Mouse (Mus musculus) liver, embryonic 11.5 days (tissue): ENCODE data around the gene Crtam. TPM values are rescaled to one million over a fixed set of nuclear protein-coding genes. Genes with fewer than 3 reads are reported as not detected.

Source experiments
- ATAC-seq: fragments of 200-750 bp; cut with Nextera tagmentation; replicated peaks from 2 replicates; pipeline ENCODE4 v1.8.0; 2017; ENCODE audit warnings: moderate number of reproducible peaks, mild to moderate bottlenecking, moderate TSS enrichment, moderate library complexity; ENCODE audit not compliant: low FRiP score
- DNase-seq: peaks from one replicate; pipeline ENCODE4 v3.0.0-alpha.2; 2017; ENCODE audit warnings: low spot score
- H3K27ac ChIP-seq: fragments of 300-500 bp; sonication (generic); 2 replicates; pipeline ENCODE4 v1.5.1; 2014; ENCODE audit warnings: mild to moderate bottlenecking, low read depth, low read length, control low read depth
- H3K27me3 ChIP-seq: fragments of 300-500 bp; sonication (generic); replicated peaks from 2 replicates; pipeline ENCODE4 v1.6.1; 2014; ENCODE audit warnings: low read length, mixed read lengths; ENCODE audit not compliant: control insufficient read depth, insufficient read depth
- H3K36me3 ChIP-seq: fragments of 300-500 bp; sonication (generic); 2 replicates; pipeline ENCODE4 v1.6.1; 2014; ENCODE audit warnings: mild to moderate bottlenecking, low read length, moderate library complexity, mixed read lengths; ENCODE audit not compliant: control insufficient read depth, insufficient read depth
- H3K4me1 ChIP-seq: fragments of 300-500 bp; sonication (generic); replicated peaks from 2 replicates; pipeline ENCODE4 v1.6.1; 2014; ENCODE audit warnings: low read length, mixed read lengths; ENCODE audit not compliant: control insufficient read depth, insufficient read depth
- H3K4me2 ChIP-seq: fragments of 300-500 bp; sonication (generic); 2 replicates; pipeline ENCODE4 v1.6.1; 2014; ENCODE audit warnings: mild to moderate bottlenecking, control low read depth, moderate library complexity
- H3K4me3 ChIP-seq: fragments of 300-500 bp; sonication (generic); 2 replicates; pipeline ENCODE4 v1.5.1; 2014; ENCODE audit warnings: low read depth, low read length, control low read depth
- H3K9ac ChIP-seq: fragments of 300-500 bp; sonication (generic); 2 replicates; pipeline ENCODE4 v1.6.1; 2014; ENCODE audit warnings: low read depth, low read length, control low read depth
- H3K9me3 ChIP-seq: fragments of 300-500 bp; sonication (generic); 2 replicates; pipeline ENCODE4 v1.6.1; 2016; ENCODE audit warnings: low read length, inconsistent platforms, mixed read lengths; ENCODE audit not compliant: control insufficient read depth
- WGBS: fragments of 180-500 bp; shearing (Covaris S2); extraction: QIAGEN DNeasy Blood & Tissue Kit; methylation state at CpG from one replicate; pipeline ENCODE4 v1.1.7; 2014; 5-methylcytosine and 5-hydroxymethylcytosine counted together
- polyA plus RNA-seq: library from polyadenylated mRNA; unstranded; fragments of >200 nt; fragmentation: Nextera tagmentation; extraction: Ambion mirVana; gene quantifications from 2 replicates; pipeline ENCODE4 v1.2.1, GENCODE M21; 2014

Gene Crtam
- polyA plus RNA-seq, 1 experiment from 2014 or later: 0.11 TPM

- no peak overlapping the region for H3K4me3 ChIP-seq
- H3K4me1 ChIP-seq: no peaks in the 10 kb centered on the region
- no peaks in the 10 kb centered on the region for H3K27me3 ChIP-seq
- DNase-seq (no peak), ATAC-seq (no peak)
- 64% methylated on average over 18 of the region's 18 CpGs for WGBS
- no peaks in the 10 kb centered on the region for H3K36me3 ChIP-seq
- H3K27ac ChIP-seq: no peak overlapping the region
- H3K9ac ChIP-seq: no peak overlapping the region
- no peaks in the 10 kb centered on the region for H3K9me3 ChIP-seq
- no peak overlapping the region for H3K4me2 ChIP-seq
Measured at GRCm38 (mm10) chr9:40949039-40949615, 55.3 kb downstream of the Crtam start.

DNA sequence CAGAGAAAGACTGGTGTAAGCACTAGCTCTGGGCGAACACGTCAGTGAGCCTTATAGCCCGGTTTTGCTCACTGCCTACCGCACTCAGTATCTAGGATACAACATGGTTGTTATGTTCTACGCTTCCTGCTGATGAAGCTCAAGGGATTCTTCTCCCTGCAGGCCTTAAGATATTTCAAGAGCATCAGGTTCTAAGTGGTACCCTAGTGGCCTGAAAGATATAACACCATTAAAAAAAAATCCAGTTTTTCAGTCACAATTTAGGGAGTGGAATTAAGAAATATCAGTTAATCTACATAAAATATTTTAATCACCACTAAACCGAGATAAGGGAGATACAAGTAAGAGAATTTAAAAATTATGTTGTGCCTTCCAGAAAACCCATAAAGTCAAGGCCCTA lies 56.0 kb downstream of the Crtam start:
- Histone ChIP-seq H3K4me2 (no peak overlapping the region), H3K9ac (no peak overlapping the region), H3K9me3 (no peaks in the 10 kb centered on the region), H3K4me1 (no peaks in the 10 kb centered on the region), H3K27me3 (no peaks in the 10 kb centered on the region), H3K36me3 (no peaks in the 10 kb centered on the region), H3K4me3 (no peak overlapping the region), H3K27ac (no peak overlapping the region)
- no peak for ATAC-seq
- DNase-seq: no peak
- 92% methylated on average over 6 of the region's 6 CpGs for WGBS

DNA sequence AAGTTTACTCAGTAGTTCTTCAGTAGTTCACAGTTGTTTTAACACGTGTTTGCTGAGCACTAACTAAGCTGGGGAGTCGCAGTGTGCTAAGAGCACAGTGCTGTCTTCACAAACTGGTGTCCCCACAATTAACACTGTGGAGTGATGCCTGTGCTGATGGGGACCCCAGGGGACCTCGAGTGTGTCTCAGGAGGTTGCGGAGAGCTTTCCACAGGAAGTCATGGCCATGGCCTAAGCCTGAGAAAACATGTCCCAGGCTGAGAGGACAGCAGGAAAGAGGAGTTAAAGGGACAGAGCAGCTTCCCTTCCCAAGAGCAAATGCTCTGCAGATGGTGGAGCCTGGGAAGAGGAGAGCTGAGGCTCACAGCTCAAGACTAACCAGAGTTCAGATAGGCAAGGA lies 57.3 kb downstream of the Crtam start:
- Histone ChIP-seq H3K9ac (no peak overlapping the region), H3K36me3 (no peaks in the 10 kb centered on the region), H3K27ac (no peak overlapping the region), H3K4me3 (no peak overlapping the region), H3K4me1 (no peaks in the 10 kb centered on the region), H3K4me2 (no peak overlapping the region), H3K27me3 (no peaks in the 10 kb centered on the region), H3K9me3 (no peaks in the 10 kb centered on the region)
- DNase-seq: no peak
- ATAC-seq: no peak
- WGBS: 47% methylated on average over 4 of the region's 4 CpGs

DNA sequence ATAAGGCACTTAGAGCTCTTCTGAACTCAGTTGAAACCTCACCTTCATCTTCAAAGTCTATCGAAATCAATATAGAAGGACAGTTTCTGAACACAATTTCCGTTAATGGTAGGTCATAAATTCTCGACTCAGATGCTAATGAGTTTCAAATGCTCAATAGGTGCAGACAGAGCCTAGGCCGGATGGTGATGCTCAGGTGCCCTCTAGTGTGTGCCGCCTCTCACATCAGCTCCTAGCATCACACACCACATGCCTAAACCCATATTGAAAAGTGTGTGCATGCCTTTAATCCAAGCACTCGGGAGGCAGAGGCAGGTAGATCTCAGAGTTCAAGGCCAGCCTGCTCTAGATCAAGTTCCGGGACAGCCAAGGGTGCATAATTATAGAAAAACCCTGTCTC lies 67.0 kb downstream of the Crtam start:
- Histone ChIP-seq H3K4me2 (no peak overlapping the region), H3K9me3 (no peaks in the 10 kb centered on the region), H3K4me1 (no peaks in the 10 kb centered on the region), H3K27me3 (no peaks in the 10 kb centered on the region), H3K9ac (no peak overlapping the region), H3K27ac (no peak overlapping the region), H3K4me3 (no peak overlapping the region), H3K36me3 (no peaks in the 10 kb centered on the region)
- no peak for DNase-seq
- no peak for ATAC-seq
- WGBS: 66% methylated on average over 7 of the region's 7 CpGs

- Histone ChIP-seq H3K27ac (no peak overlapping the region), H3K4me3 (no peak overlapping the region), H3K9me3 (no peaks in the 10 kb centered on the region), H3K36me3 (no peaks in the 10 kb centered on the region), H3K27me3 (no peaks in the 10 kb centered on the region), H3K4me2 (no peak overlapping the region), H3K9ac (no peak overlapping the region), H3K4me1 (no peaks in the 10 kb centered on the region)
- WGBS: 69% methylated on average over 3 of the region's 3 CpGs
- ATAC-seq (no peak), DNase-seq (no peak)
Measured at GRCm38 (mm10) chr9:40933323-40933722, 71.1 kb downstream of the Crtam start.

GRCm38 (mm10) chr9:40927351-40927980 lies 77.0 kb downstream of the Crtam start:
- no peak for DNase-seq

More at GRCm38 (mm10) chr9:40927351-40927980, 77.0 kb downstream of the Crtam start:
- Histone ChIP-seq H3K27ac (no peak overlapping the region), H3K27me3 (no peaks in the 10 kb centered on the region), H3K4me2 (no peak overlapping the region), H3K4me1 (no peaks in the 10 kb centered on the region), H3K9ac (no peak overlapping the region), H3K9me3 (no peaks in the 10 kb centered on the region), H3K36me3 (no peaks in the 10 kb centered on the region), H3K4me3 (no peak overlapping the region)
- WGBS: 82% methylated on average over 17 of the region's 17 CpGs
- no peak for ATAC-seq

Other genes with a start within 250 kb of the Crtam start
- 3,603 and 3,888 TPM in 2 replicates for gene Hspa8, start 203.6 kb downstream of the Crtam start, polyA plus RNA-seq
- not detected in 2 replicates for gene Bsx, start 130.5 kb downstream of the Crtam start, polyA plus RNA-seq
- 0.16 TPM in 1 of 2 replicates, not detected in the other for gene Jhy, start 40.5 kb downstream of the Crtam start, polyA plus RNA-seq
- gene Ubash3b, start 157.1 kb upstream of the Crtam start, polyA plus RNA-seq: 13.4 and 18.1 TPM in 2 replicates